Comparison of ENCODE assay signal across 8 mouse cellular contexts in genomic region chr3:34691703-34692393, GRCm38 (mm10). TPM values are rescaled to one million over a fixed set of nuclear protein-coding genes. Genes with fewer than 3 reads are reported as not detected.
DNase-seq lines count a peak whose midpoint lies in the region; ATAC-seq and TF ChIP-seq lines count a peak whose summit lies in the region.

No protein-coding gene starts in this region.

- TF ChIP-seq CTCF in lung, adult 2 months (IDR thresholded peaks at IDR 0.05; ENCODE audit: insufficient read depth, low read length), result no peak

- WGBS in heart, embryonic 10.5 days, result 8% methylated on average over 20 of the region's 20 CpGs
- WGBS in hindbrain, embryonic 12.5 days, result 5% methylated on average over 20 of the region's 20 CpGs
- WGBS in midbrain, embryonic 16.5 days, result 5% methylated on average over 20 of the region's 20 CpGs
- 20% methylated on average over 20 of the region's 20 CpGs for WGBS in lung, adult 2 months

- peak; percentile 79 for DNase-seq in heart, embryonic 10.5 days (ENCODE audit: low spot score)
- DNase-seq in heart, adult 11 months, result no peak
- DNase-seq in right cerebral cortex, postnatal 10 days (ENCODE audit: low spot score in 2 of 2), result peak; percentile 63 to 65
- DNase-seq in right cerebral cortex, postnatal 36 days (ENCODE audit: low spot score in 2 of 2), result no peak
- no peak for DNase-seq in thymus, postnatal 10 days (ENCODE audit: low spot score in 2 of 2)
- DNase-seq in lung, adult 2 months, result no peak

- H3K27me3 ChIP-seq in heart, embryonic 10.5 days (ENCODE audit: insufficient read depth, poor library complexity, severe bottlenecking), result 0 out of 2 replicates have a peak, but pooled peaks cover 8% of the 10 kb centered on the region
- H3K27me3 ChIP-seq in hindbrain, embryonic 12.5 days, result no peaks in the 10 kb centered on the region
- H3K27me3 ChIP-seq in midbrain, embryonic 16.5 days (ENCODE audit: control insufficient read depth, insufficient read depth, low read depth, low read length), result no peaks in the 10 kb centered on the region

- peak overlapping the region; percentile 53 for H3K4me3 ChIP-seq in heart, embryonic 10.5 days
- peak overlapping the region; percentile 24 for H3K4me3 ChIP-seq in hindbrain, embryonic 12.5 days
- H3K4me3 ChIP-seq in midbrain, embryonic 16.5 days (ENCODE audit: low read depth, low read length), result peak overlapping the region; percentile 36
- no peak overlapping the region for H3K4me3 ChIP-seq in lung, adult 2 months (replicated peaks; ENCODE audit: extremely low read depth, low read depth, low read length)

- no peak for TF ChIP-seq POLR2A in lung, adult 2 months (IDR thresholded peaks at IDR 0.05; ENCODE audit: borderline replicate concordance, extremely low read depth, low read depth, low read length)

- peak overlapping the region; percentile 23; the same call in 1 of the 2 replicates for H3K9ac ChIP-seq in hindbrain, embryonic 12.5 days
- H3K9ac ChIP-seq in midbrain, embryonic 16.5 days (ENCODE audit: low read depth, low read length), result peak overlapping the region; percentile 66

- no peaks in the 10 kb centered on the region for H3K36me3 ChIP-seq in heart, embryonic 10.5 days
- H3K36me3 ChIP-seq in hindbrain, embryonic 12.5 days, result no peaks in the 10 kb centered on the region
- H3K36me3 ChIP-seq in midbrain, embryonic 16.5 days (ENCODE audit: control insufficient read depth, insufficient read depth, low read length), result no peaks in the 10 kb centered on the region

- peak; percentile 86 for ATAC-seq in hindbrain, embryonic 12.5 days (ENCODE audit: low FRiP score)
- peak; percentile 84 for ATAC-seq in midbrain, embryonic 16.5 days

- H3K4me2 ChIP-seq in hindbrain, embryonic 12.5 days (replicated peaks), result peak overlapping the region; percentile 55
- peak overlapping the region; percentile 74 for H3K4me2 ChIP-seq in midbrain, embryonic 16.5 days (ENCODE audit: low read length)

- H3K27ac ChIP-seq in heart, embryonic 10.5 days, result peak overlapping the region; percentile 80
- H3K27ac ChIP-seq in hindbrain, embryonic 12.5 days, result peak overlapping the region; percentile 64; the same call in 1 of the 2 replicates
- H3K27ac ChIP-seq in midbrain, embryonic 16.5 days (ENCODE audit: low read length), result peak overlapping the region; percentile 53

- peaks cover 11% of the 10 kb centered on the region for H3K4me1 ChIP-seq in heart, embryonic 10.5 days
- peaks cover 12% of the 10 kb centered on the region for H3K4me1 ChIP-seq in hindbrain, embryonic 12.5 days
- H3K4me1 ChIP-seq in midbrain, embryonic 16.5 days (ENCODE audit: control insufficient read depth, insufficient read depth, low read length), result peaks cover 13% of the 10 kb centered on the region
- H3K4me1 ChIP-seq in lung, adult 2 months (ENCODE audit: control insufficient read depth, insufficient read depth, low read length), result no peaks in the 10 kb centered on the region

- H3K9me3 ChIP-seq in heart, embryonic 10.5 days, result no peaks in the 10 kb centered on the region
- no peaks in the 10 kb centered on the region for H3K9me3 ChIP-seq in hindbrain, embryonic 12.5 days (replicated peaks)
- H3K9me3 ChIP-seq in midbrain, embryonic 16.5 days (replicated peaks; ENCODE audit: control insufficient read depth, low read length, poor library complexity, severe bottlenecking), result no peaks in the 10 kb centered on the region

RNA-seq across cellular contexts. Expression of gene Sox2, which starts 41.6 kb away (rescaled TPM):
- polyA plus RNA-seq in heart, embryonic 10.5 days (2016; fragmentation: Nextera tagmentation; extraction: Ambion mirVana), result 0.20 and 0.77 TPM in 2 replicates
- 37.3 and 39.5 TPM in 2 replicates for polyA plus RNA-seq in hindbrain, embryonic 12.5 days (2016; fragmentation: Nextera tagmentation; extraction: Ambion mirVana)
- polyA plus RNA-seq in midbrain, embryonic 16.5 days (2015; fragmentation: Nextera tagmentation; extraction: Ambion mirVana), result 14.3 and 22.2 TPM in 2 replicates
- 14.2 and 16.0 TPM in 2 replicates for polyA plus RNA-seq in lung, adult 2 months (2012; rRNA removed)

Comparison
In these comparisons a context has a peak if more than half of its experiments do, and no peak if none do; other contexts are left out.
1. DNase-seq: peak in heart, embryonic 10.5 days (single experiment) and right cerebral cortex, postnatal 10 days (2 of 2); none in heart, adult 11 months (single experiment), right cerebral cortex, postnatal 36 days (0 of 2), thymus, postnatal 10 days (0 of 2) and lung, adult 2 months (single experiment).
2. Peak in every context shown above with its lines, with median percentiles within 50 percentile points of each other: H3K27ac ChIP-seq.